Mouse (Mus musculus) heart, embryonic 16.5 days (tissue): ENCODE measurements around the gene Zfp809. TPM values are rescaled to one million over a fixed set of nuclear protein-coding genes. Genes with fewer than 3 reads are reported as not detected.

ENCODE experiments used
- polyA plus RNA-seq: library from polyadenylated mRNA; unstranded; fragments of >200 nt; fragmentation: Nextera tagmentation; extraction: Ambion mirVana; gene quantifications from 2 replicates; pipeline ENCODE4 v1.2.1, GENCODE M21; 2015

Gene Zfp809
- polyA plus RNA-seq, 1 experiment from 2014 or later = 22.0 TPM

Other genes starting within 250 kb of the Zfp809 start
- gene Rgl3, start 236.3 kb upstream of the Zfp809 start, polyA plus RNA-seq = 2.6 and 3.0 TPM in 2 replicates
- gene Ccdc151, start 223.1 kb upstream of the Zfp809 start, polyA plus RNA-seq = 0.45 and 1.1 TPM in 2 replicates
- 72.7 and 76.8 TPM in 2 replicates for gene Prkcsh, start 222.9 kb upstream of the Zfp809 start, polyA plus RNA-seq
- gene Elavl3, start 173.7 kb upstream of the Zfp809 start, polyA plus RNA-seq = 0.21 and 0.29 TPM in 2 replicates
- gene Gm49318, start 154.5 kb upstream of the Zfp809 start, polyA plus RNA-seq = not detected in 2 replicates
- gene Zfp653, start 154.3 kb upstream of the Zfp809 start, polyA plus RNA-seq = 10.4 and 10.7 TPM in 2 replicates
- 68.8 and 73.1 TPM in 2 replicates for gene Ecsit, start 140.3 kb upstream of the Zfp809 start, polyA plus RNA-seq
- gene Cnn1, start 126.5 kb upstream of the Zfp809 start, polyA plus RNA-seq = 140 and 164 TPM in 2 replicates
- gene Elof1, start 108.5 kb upstream of the Zfp809 start, polyA plus RNA-seq = 111 and 117 TPM in 2 replicates
- gene Acp5, start 90.0 kb upstream of the Zfp809 start, polyA plus RNA-seq = 5.5 and 8.7 TPM in 2 replicates
- 49.0 and 49.8 TPM in 2 replicates for gene Pigyl, start 68.9 kb upstream of the Zfp809 start, polyA plus RNA-seq
- gene Zfp872, start 37.6 kb upstream of the Zfp809 start, polyA plus RNA-seq = 0.22 and 0.26 TPM in 2 replicates
- 4.3 and 4.4 TPM in 2 replicates for gene Zfp599, start 34.2 kb downstream of the Zfp809 start, polyA plus RNA-seq
- 13.3 and 14.7 TPM in 2 replicates for gene Zfp810, start 81.9 kb downstream of the Zfp809 start, polyA plus RNA-seq
- gene Anln, start 163.5 kb downstream of the Zfp809 start, polyA plus RNA-seq = 53.7 and 54.6 TPM in 2 replicates
- gene 9530077C05Rik, start 185.8 kb downstream of the Zfp809 start, polyA plus RNA-seq = 3.0 and 3.7 TPM in 2 replicates
- gene Gm17545, start 228.6 kb downstream of the Zfp809 start, polyA plus RNA-seq = not detected in 2 replicates
- gene Rp9, start 244.0 kb downstream of the Zfp809 start, polyA plus RNA-seq = 47.3 and 48.4 TPM in 2 replicates